In the genomic region with DNA sequence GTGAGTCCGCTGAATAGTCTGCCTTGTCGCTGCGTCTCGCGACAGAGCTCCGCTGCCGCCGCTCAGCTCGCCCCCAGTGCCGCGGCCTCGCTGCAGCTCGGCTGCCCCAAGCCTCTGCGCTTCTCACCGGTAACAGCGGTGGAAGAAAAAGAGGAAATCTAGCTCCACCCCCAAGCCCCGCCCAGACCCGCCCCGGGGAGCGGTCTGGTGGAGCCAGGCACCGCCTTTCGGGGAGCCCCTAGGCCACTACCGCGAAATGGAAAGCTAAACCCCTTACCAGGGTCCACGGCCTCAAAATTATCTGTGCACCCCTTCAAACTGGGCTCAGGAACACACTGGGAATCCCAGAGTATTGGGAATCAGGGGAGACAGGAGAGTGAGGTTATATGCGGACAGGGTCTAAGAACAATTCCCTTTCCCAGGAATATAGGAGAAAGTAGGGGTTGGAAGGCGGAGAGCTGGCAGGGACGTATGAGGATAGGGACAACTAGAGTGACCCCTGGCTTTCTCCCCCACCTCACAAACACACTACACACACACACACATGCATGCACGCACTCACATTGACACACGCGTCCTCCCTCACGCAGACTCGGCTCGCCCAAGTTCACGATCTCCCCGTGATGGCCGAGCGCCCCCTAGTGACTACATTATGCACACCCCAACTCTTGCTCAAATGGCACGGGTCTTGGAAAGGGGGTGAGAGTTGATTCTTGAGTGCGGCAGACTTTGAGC, we compare ENCODE assay signal across 8 mouse cellular contexts. TPM values are rescaled to one million over a fixed set of nuclear protein-coding genes. Genes with fewer than 3 reads are reported as not detected.
A peak's percentile ranks its signal among the peaks of the same experiment; 100 is the strongest.
DNase-seq lines count a peak whose midpoint lies in the region; ATAC-seq lines count a peak whose summit lies in the region.

A gene (minus strand): TSS at position 113 of the 735 bp plus-strand sequence.

- peak within 1 kb of the TSS; percentile 91 for H3K27ac ChIP-seq in hindbrain, embryonic 13.5 days

- WGBS in hindbrain, embryonic 13.5 days, result under 1% methylated on average over 40 of the region's 40 CpGs

- no peaks in the 10 kb centered on the region for H3K9me3 ChIP-seq in hindbrain, embryonic 13.5 days

- peak within 1 kb of the TSS; percentile 86 for H3K4me3 ChIP-seq in hindbrain, embryonic 13.5 days

- peak; percentile 96 for DNase-seq in NIH3T3 (ENCODE audit: low read depth)
- DNase-seq in cerebellum, postnatal 10 days, result peak; percentile 97 to 99
- DNase-seq in frontal cortex, postnatal 14 days (ENCODE audit: low spot score in 2 of 2), result peak; percentile 70 to 86
- peak; percentile 92 to 97 for DNase-seq in layer of hippocampus, postnatal 25 days (ENCODE audit: extremely low spot score in 1 of 2, low spot score in 1 of 2)
- peak; percentile 94 for DNase-seq in lung, postnatal 25 days (ENCODE audit: low spot score)
- peak; percentile 94 for DNase-seq in retina, embryonic 14.5 days (ENCODE audit: low spot score)
- peak; percentile 97 for DNase-seq in thymus, postnatal 4 days

- ATAC-seq in hindbrain, embryonic 13.5 days (ENCODE audit: low FRiP score), result peak; percentile 82

- H3K27me3 ChIP-seq in hindbrain, embryonic 13.5 days, result peaks cover 7% of the 10 kb centered on the region; the same call in 1 of the 2 replicates

- H3K4me1 ChIP-seq in hindbrain, embryonic 13.5 days (replicated peaks), result peaks cover 44% of the 10 kb centered on the region

- no peaks in the 10 kb centered on the region for H3K36me3 ChIP-seq in hindbrain, embryonic 13.5 days

- H3K4me2 ChIP-seq in hindbrain, embryonic 13.5 days, result peak within 1 kb of the TSS; percentile 95

- H3K9ac ChIP-seq in hindbrain, embryonic 13.5 days, result peak within 1 kb of the TSS; percentile 93

RNA-seq across cellular contexts. Expression of the gene that starts here (rescaled TPM):
- polyA plus RNA-seq in hindbrain, embryonic 13.5 days (2015; fragmentation: Nextera tagmentation; extraction: Ambion mirVana), result 2.8 and 4.1 TPM in 2 replicates
- total RNA-seq in layer of hippocampus, postnatal 25 days (2021), result 10 to 100 TPM; 56.3 to 62.8 TPM

Comparison
In these comparisons a context has a peak if more than half of its experiments do, and no peak if none do; other contexts are left out.
1. Peak in every context shown above with its lines: DNase-seq, ATAC-seq, H3K4me3 ChIP-seq and H3K27ac ChIP-seq.